Mouse (Mus musculus) hindbrain, postnatal 0 days (tissue): ENCODE results near the gene Ppp2r5c. TPM values are rescaled to one million over a fixed set of nuclear protein-coding genes. Genes with fewer than 3 reads are reported as not detected.
A peak's percentile ranks its signal among the peaks of the same experiment; 100 is the strongest.

ENCODE experiments used
- ATAC-seq: fragments of 200-750 bp; cut with Nextera tagmentation; 2 replicates; pipeline ENCODE4 v1.8.0; 2017; ENCODE audit warnings: mild to moderate bottlenecking, moderate TSS enrichment, moderate library complexity
- DNase-seq: peaks from one replicate; pipeline ENCODE4 v3.0.0-alpha.2; 2015; ENCODE audit warnings: low spot score
- H3K27ac ChIP-seq: fragments of 300-500 bp; sonication (generic); 2 replicates; pipeline ENCODE4 v1.5.1; 2014; ENCODE audit warnings: mild to moderate bottlenecking
- H3K27me3 ChIP-seq: fragments of 300-500 bp; sonication (generic); 2 replicates; pipeline ENCODE4 v1.6.1; 2014; ENCODE audit warnings: low read length, mixed read lengths; ENCODE audit not compliant: insufficient read depth
- H3K36me3 ChIP-seq: fragments of 300-500 bp; sonication (generic); 2 replicates; pipeline ENCODE4 v1.6.1; 2014; ENCODE audit warnings: low read length, mixed read lengths; ENCODE audit not compliant: insufficient read depth
- H3K4me1 ChIP-seq: fragments of 300-500 bp; sonication (generic); 2 replicates; pipeline ENCODE4 v1.6.1; 2014; ENCODE audit warnings: antibody characterized with exemption, low read length, mixed read lengths; ENCODE audit not compliant: insufficient read depth
- H3K4me2 ChIP-seq: fragments of 300-500 bp; sonication (generic); 2 replicates; pipeline ENCODE4 v1.6.1; 2014; ENCODE audit warnings: low read depth, mild to moderate bottlenecking, low read length, moderate library complexity, mixed read lengths
- H3K4me3 ChIP-seq: fragments of 300-500 bp; sonication (generic); 2 replicates; pipeline ENCODE4 v1.5.1; 2014; ENCODE audit warnings: low read length
- H3K9ac ChIP-seq: fragments of 300-500 bp; sonication (generic); replicated peaks from 2 replicates; pipeline ENCODE4 v1.6.1; 2014; ENCODE audit warnings: mild to moderate bottlenecking, low read length, moderate library complexity, mixed read lengths
- H3K9me3 ChIP-seq: fragments of 300-500 bp; sonication (generic); 2 replicates; pipeline ENCODE4 v1.6.1; 2016; ENCODE audit warnings: low read length, mixed read lengths
- CTCF ChIP-seq: IDR thresholded peaks from 2 replicates; pipeline ENCODE4 v1.5.1; 2016; ENCODE audit warnings: antibody characterized with exemption, control low read depth, low read depth
- WGBS: fragments of 180-500 bp; shearing (Covaris S2); extraction: QIAGEN DNeasy Blood & Tissue Kit; methylation state at CpG from one replicate; pipeline ENCODE4 v1.1.7; 2014; 5-methylcytosine and 5-hydroxymethylcytosine counted together
- polyA plus RNA-seq: library from polyadenylated mRNA; unstranded; fragments of >200 nt; fragmentation: Nextera tagmentation; extraction: Ambion mirVana; gene quantifications from 2 replicates; pipeline ENCODE4 v1.2.1, GENCODE M21; 2015
- total RNA-seq: library from RNA; depleted of rRNA; stranded (reverse); fragments of >200 nt; gene quantifications from 2 replicates; pipeline ENCODE4 v1.2.3, GENCODE M21; 2014

Ppp2r5c gene
- total and polyA plus RNA-seq, 2 experiments from 2014 or later = 108 to 163 TPM

DNA sequence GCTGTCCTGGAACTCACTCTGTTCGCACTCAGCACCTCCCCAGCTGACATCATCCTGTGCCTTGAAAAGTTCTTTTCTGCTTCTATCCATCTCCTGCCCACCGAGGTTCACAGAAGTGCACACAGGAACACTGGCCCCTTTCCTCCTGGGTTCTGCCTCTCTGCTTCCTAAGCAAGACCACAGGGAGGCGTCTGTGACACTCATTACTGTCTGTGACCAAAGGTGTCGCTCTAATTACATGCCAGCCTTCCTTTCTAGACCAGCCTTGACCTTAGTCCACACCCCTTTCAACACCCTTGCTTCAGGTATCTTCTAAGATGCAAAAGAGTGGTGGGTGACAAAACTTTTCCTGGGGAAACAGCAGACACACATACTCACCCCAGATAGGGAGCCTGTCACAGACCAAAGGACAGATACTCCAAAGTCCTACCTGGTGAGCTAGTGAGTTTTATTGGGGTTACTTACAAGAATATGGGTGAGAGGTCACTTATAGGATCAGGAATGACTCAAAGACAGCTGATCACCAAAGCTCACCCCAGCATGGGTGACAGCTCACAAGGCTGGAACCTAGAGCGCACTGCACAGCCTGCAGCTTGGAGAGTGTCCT is 8.4 kb upstream of the Ppp2r5c start:
- H3K9me3 ChIP-seq = no peaks in the 10 kb centered on the region; the same call in 1 of the 2 replicates
- no peak overlapping the region for H3K27ac ChIP-seq
- no peaks in the 10 kb centered on the region for H3K36me3 ChIP-seq
- H3K9ac ChIP-seq = no peak overlapping the region
- peak; percentile 57 for TF ChIP-seq CTCF
- ATAC-seq (no peak), DNase-seq (no peak)
- WGBS = 45% methylated on average over 5 of the region's 5 CpGs
- H3K4me2 ChIP-seq = no peak overlapping the region
- H3K4me1 ChIP-seq = no peaks in the 10 kb centered on the region
- H3K4me3 ChIP-seq = no peak overlapping the region
- H3K27me3 ChIP-seq = no peaks in the 10 kb centered on the region

DNA sequence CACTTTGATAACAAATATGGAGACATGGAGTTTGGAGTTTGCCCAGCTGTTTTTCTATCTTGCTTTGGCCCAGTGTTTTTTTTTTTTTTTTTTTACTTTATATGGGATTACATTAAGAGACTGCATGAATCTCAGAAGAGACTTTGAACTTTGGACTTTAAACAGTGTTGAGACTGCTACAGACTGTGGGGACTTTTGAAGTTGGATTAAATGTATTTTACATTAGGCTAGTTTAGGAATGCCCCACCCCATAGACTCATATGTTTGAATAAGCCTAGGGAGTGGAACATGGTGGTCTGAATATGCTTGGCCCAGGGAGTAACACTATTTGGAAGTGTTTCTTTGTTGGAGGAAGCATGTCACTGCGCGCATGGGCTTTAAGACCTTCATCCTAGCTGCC is 4.7 kb upstream of the Ppp2r5c start:
- no peak for DNase-seq
- Histone ChIP-seq H3K9me3 (no peaks in the 10 kb centered on the region; the same call in 1 of the 2 replicates), H3K4me3 (no peak overlapping the region), H3K4me2 (no peak overlapping the region), H3K4me1 (no peaks in the 10 kb centered on the region), H3K27me3 (no peaks in the 10 kb centered on the region), H3K9ac (no peak overlapping the region), H3K36me3 (no peaks in the 10 kb centered on the region), H3K27ac (no peak overlapping the region)
- 90% methylated on average over 2 of the region's 2 CpGs for WGBS
- TF ChIP-seq CTCF = no peak
- no peak for ATAC-seq

DNA sequence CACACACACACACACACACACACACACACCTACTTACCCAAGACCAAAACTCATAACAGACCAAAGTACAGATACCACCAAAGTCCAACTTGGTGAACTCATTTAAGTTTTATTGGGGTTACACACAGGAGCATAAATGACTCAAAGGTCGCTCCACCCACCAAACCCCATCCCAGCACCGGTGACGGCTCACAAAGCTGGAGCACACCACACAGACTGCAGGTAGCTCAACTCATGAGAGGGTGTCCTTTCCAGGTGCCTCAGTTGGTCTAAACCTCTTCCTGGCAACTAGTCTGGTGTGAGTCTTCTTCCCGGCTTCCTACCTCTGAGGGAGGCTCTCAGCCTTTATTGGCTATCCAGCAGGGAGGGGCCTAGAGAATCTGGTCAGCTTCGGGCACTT is 2.4 kb upstream of the Ppp2r5c start:
- no peaks in the 10 kb centered on the region for H3K27me3 ChIP-seq
- 70% methylated on average over 5 of the region's 5 CpGs for WGBS
- no peak overlapping the region for H3K27ac ChIP-seq
- H3K4me2 ChIP-seq = no peak overlapping the region
- no peaks in the 10 kb centered on the region for H3K4me1 ChIP-seq
- no peaks in the 10 kb centered on the region; the same call in 1 of the 2 replicates for H3K9me3 ChIP-seq
- 0 out of 2 replicates have a peak, but pooled peaks cover 2% of the 10 kb centered on the region for H3K36me3 ChIP-seq
- no peak overlapping the region for H3K9ac ChIP-seq
- no peak for ATAC-seq
- no peak overlapping the region for H3K4me3 ChIP-seq
- TF ChIP-seq CTCF = no peak
- DNase-seq = no peak

DNA sequence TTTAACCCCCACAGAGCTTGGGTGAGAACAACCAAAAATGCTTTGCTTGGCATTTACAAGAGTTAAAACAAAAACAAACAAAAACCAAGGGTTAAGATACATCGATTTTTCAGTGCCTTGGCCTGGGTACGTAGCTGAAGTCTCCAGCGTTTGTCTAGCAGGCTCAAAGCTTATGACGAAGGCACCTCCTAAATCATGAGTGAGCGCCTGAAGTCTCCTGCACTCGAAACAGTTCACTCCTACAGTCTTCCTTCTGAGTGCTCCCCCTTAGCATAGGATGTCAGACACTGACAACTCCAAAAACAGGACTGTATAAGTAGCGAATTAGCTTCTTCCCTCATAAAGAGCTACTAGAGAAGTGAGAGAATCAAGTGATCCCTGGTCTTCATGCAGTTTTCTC is 1.1 kb upstream of the Ppp2r5c start:
- no peaks in the 10 kb centered on the region for H3K9me3 ChIP-seq
- H3K4me1 ChIP-seq = no peaks in the 10 kb centered on the region
- ATAC-seq = no peak
- peak overlapping the region; percentile 71 for H3K4me2 ChIP-seq
- no peak for DNase-seq
- peak overlapping the region; percentile 83; the same call in 1 of the 2 replicates for H3K9ac ChIP-seq
- no peaks in the 10 kb centered on the region for H3K27me3 ChIP-seq
- WGBS = 36% methylated on average over 7 of the region's 7 CpGs
- peak overlapping the region; percentile 92 for H3K4me3 ChIP-seq
- peaks cover 7% of the 10 kb centered on the region; the same call in 1 of the 2 replicates for H3K36me3 ChIP-seq
- peak overlapping the region; percentile 94 for H3K27ac ChIP-seq
- TF ChIP-seq CTCF = no peak

DNA sequence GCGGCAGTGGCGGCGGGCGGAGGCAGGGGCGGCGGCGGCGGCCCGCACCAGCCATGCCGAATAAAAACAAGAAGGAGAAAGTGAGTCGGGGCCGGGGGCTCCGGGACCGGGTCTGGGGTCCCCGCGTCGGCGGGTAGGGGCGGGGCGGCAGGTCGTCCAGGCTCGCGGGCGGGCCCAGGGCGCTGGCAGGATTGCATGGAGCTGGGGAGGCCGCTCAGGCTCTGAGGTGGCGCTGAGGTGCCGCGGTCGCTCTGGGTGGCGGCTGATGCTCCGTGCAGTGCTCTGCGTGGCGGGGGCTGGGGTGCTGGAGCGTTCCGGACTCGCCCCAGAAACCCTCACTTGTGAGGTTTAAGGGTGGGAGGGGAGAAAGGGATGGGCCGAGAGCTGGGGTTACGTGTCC is 386 bp downstream of the Ppp2r5c start:
- no peaks in the 10 kb centered on the region for H3K4me1 ChIP-seq
- peak overlapping the region; percentile 92 for H3K4me3 ChIP-seq
- peak; percentile 40 for DNase-seq
- peaks cover 7% of the 10 kb centered on the region; the same call in 1 of the 2 replicates for H3K36me3 ChIP-seq
- ATAC-seq = peak; percentile 25
- WGBS = 2% methylated on average over 24 of the region's 39 CpGs
- peak overlapping the region; percentile 94 for H3K27ac ChIP-seq
- peak overlapping the region; percentile 80 for H3K4me2 ChIP-seq
- H3K27me3 ChIP-seq = no peaks in the 10 kb centered on the region
- no peak for TF ChIP-seq CTCF
- H3K9me3 ChIP-seq = no peaks in the 10 kb centered on the region
- peak overlapping the region; percentile 83 for H3K9ac ChIP-seq

DNA sequence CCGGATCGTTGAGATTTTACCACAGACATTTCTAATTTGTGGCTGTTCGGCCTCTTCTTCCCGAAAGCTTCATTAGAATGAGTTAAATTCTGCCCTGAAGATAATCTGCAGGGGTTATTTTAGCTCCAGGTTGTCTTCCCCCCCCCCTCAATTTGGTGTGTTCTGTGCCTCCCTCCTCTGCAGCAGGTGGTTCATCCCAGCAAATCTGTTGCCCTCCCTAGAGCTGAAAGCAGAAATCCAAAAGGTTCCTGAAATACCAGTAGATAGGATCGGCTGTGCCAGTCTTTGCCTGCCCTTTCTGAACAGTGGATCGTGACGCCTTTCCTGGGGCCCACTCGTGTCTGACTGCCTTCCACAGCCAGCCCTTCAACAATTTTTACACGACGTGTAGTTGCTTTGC is 1.8 kb downstream of the Ppp2r5c start:
- no peak for TF ChIP-seq CTCF
- Histone ChIP-seq H3K27ac (no peak overlapping the region), H3K27me3 (no peaks in the 10 kb centered on the region), H3K36me3 (peaks cover 7% of the 10 kb centered on the region; the same call in 1 of the 2 replicates), H3K4me1 (no peaks in the 10 kb centered on the region), H3K4me3 (no peak overlapping the region), H3K9me3 (no peaks in the 10 kb centered on the region), H3K4me2 (no peak overlapping the region), H3K9ac (no peak overlapping the region)
- WGBS = 78% methylated on average over 10 of the region's 10 CpGs
- ATAC-seq = no peak
- DNase-seq = no peak

DNA sequence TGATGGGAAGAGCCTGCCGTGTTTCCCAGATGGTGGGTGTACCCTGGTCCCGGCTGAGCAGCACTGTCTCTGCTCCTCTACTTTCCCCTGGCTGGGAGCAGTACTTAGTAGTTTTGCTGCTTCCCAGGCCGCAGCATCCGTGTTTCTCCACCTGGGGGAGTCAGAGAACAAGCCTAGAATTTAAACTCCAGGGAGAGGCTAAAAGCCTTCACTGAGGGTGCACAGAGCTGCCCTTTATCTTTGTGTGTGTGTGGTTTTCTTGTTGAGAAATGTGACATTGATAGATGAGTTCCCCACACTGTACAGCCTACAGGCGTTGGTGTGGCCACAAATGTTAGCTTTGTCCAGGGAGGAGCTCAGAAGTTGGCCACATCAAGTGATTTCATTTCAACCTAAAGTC is 7.3 kb downstream of the Ppp2r5c start:
- no peak overlapping the region for H3K4me2 ChIP-seq
- H3K4me1 ChIP-seq = no peaks in the 10 kb centered on the region
- H3K4me3 ChIP-seq = no peak overlapping the region
- H3K27me3 ChIP-seq = no peaks in the 10 kb centered on the region
- H3K36me3 ChIP-seq = peaks cover 7% of the 10 kb centered on the region; the same call in 1 of the 2 replicates
- DNase-seq (peak; percentile 81), ATAC-seq (peak; percentile 81)
- H3K9ac ChIP-seq = no peak overlapping the region
- H3K27ac ChIP-seq = no peak overlapping the region
- H3K9me3 ChIP-seq = no peaks in the 10 kb centered on the region
- TF ChIP-seq CTCF = peak; percentile 88
- WGBS = 14% methylated on average over 5 of the region's 5 CpGs
